Mouse (Mus musculus) liver, adult 2 months (tissue): ENCODE measurements at regions not wholly inside any gene's neighbourhood (a gene's known extent, or its start where the extent isn't known, plus 50 kb on each side); places are given as distances from the start of the nearest gene placed in this dataset.

Experiments used
- DNase-seq: peaks from one replicate; pipeline ENCODE4 v3.0.0-alpha.2; 2011; ENCODE audit warnings: low read depth, low spot score; ENCODE audit errors: extremely low read depth
- H3K27ac ChIP-seq: fragments of 200-500 bp; replicated peaks from 2 replicates; pipeline ENCODE4 v1.5.1; 2012; ENCODE audit warnings: low read depth, mild to moderate bottlenecking, control low read depth, inconsistent platforms, low read length; ENCODE audit not compliant: insufficient read depth
- H3K27me3 ChIP-seq: fragments of 200-500 bp; 2 replicates; pipeline ENCODE4 v1.6.1; 2012; ENCODE audit warnings: mild to moderate bottlenecking, moderate library complexity, low read length, inconsistent platforms; ENCODE audit not compliant: control insufficient read depth, insufficient read depth
- H3K36me3 ChIP-seq: fragments of 200-500 bp; 2 replicates; pipeline ENCODE4 v1.6.1; 2012; ENCODE audit warnings: low read length, inconsistent platforms; ENCODE audit not compliant: control insufficient read depth, insufficient read depth
- H3K4me1 ChIP-seq: fragments of 200-500 bp; 2 replicates; pipeline ENCODE4 v1.6.1; 2011; ENCODE audit warnings: low read length; ENCODE audit not compliant: control insufficient read depth, insufficient read depth
- H3K4me3 ChIP-seq: fragments of 200-500 bp; 2 replicates; pipeline ENCODE4 v1.5.1; 2011; ENCODE audit warnings: low read depth, mild to moderate bottlenecking, control low read depth, low read length, moderate library complexity; ENCODE audit not compliant: insufficient read depth
- H3K79me2 ChIP-seq: fragments of 200-500 bp; 2 replicates; pipeline ENCODE4 v1.6.1; 2012; ENCODE audit warnings: inconsistent platforms, mild to moderate bottlenecking, low read length, moderate library complexity; ENCODE audit not compliant: control insufficient read depth, insufficient read depth
- H3K9ac ChIP-seq: fragments of 200-500 bp; 2 replicates; pipeline ENCODE4 v1.6.1; 2012; ENCODE audit warnings: low read depth, mild to moderate bottlenecking, control low read depth, inconsistent platforms, low read length
- CTCF ChIP-seq: fragments of 200-500 bp; IDR thresholded peaks from 2 replicates; pipeline ENCODE4 v1.5.1; 2011; ENCODE audit warnings: low read depth, low read length, control low read depth
- POLR2A ChIP-seq: fragments of 200-500 bp; IDR thresholded peaks from 2 replicates; pipeline ENCODE4 v1.6.1; 2011; ENCODE audit warnings: low read length, control low read depth; ENCODE audit not compliant: insufficient read depth; ENCODE audit errors: extremely low read depth
- WGBS: fragments of 180-500 bp; shearing (Covaris S2); methylation state at CpG from one replicate; pipeline ENCODE4 v1.1.7; 2018; 5-methylcytosine and 5-hydroxymethylcytosine counted together

DNA sequence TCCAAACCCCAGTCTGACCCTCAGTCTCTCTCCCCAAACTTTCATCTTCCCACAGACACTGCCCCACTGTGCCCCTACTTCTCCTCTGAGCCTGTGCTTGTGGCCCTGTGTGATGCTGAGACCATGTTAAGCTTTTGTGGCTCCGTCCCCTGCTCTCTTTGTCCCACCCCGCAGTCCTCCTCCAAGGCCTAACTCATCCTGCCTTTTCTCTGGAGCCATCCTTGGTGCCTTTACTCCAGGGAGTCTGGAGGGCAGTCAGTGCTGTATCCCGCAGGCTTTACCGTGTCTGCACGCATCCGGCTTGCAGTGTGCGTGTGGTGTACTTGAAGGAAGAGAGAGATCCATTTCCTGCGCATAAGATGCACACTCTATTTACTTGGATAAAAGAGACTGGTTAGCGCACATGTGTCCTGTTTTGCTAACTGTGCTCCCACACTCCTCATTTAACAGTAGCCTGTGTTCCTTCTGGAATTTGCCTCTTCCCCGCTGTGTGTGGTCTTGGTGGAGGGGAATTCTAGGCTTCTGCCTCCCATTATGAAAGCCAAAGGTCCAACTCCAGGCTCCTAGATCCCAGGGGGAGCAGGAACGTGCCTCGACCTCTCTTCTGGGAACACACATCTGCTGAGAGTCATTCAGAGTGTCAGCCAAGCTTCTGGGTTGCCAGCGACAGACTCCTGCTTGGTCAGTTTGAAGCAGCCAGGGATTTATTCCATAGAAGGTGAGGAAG, 230.5 kb upstream of the Zmiz1 start:
- H3K79me2 ChIP-seq, result no peaks in the 10 kb centered on the region
- DNase-seq, result no peak
- H3K27ac ChIP-seq, result no peak overlapping the region
- no peak overlapping the region for H3K4me3 ChIP-seq
- H3K27me3 ChIP-seq, result no peaks in the 10 kb centered on the region
- peaks cover 10% of the 10 kb centered on the region for H3K4me1 ChIP-seq
- no peaks in the 10 kb centered on the region for H3K36me3 ChIP-seq
- TF ChIP-seq CTCF (no peak), POLR2A (no peak)
- 95% methylated on average over 13 of the region's 13 CpGs for WGBS
- no peak overlapping the region for H3K9ac ChIP-seq

DNA sequence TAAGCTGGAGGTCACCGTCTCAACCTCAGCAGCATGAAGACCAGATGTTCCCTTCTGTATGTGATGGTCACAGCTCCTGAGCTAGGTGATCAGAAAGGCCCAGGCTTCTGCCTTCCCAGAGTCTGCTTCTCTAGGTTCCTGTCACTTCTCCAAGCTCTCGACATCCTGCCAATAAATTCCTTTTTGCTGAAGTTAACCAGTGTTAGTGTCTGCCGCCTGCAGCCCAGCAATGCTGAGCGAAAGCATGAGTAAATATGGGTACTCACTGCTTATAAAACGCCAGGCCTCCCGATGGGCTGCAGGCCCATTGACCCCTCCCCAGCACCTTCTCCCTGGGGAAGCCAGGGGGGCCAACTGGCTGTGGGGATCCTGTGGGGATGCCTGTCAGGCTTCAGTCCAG, 229.4 kb upstream of the Zmiz1 start:
- H3K79me2 ChIP-seq, result no peaks in the 10 kb centered on the region
- no peaks in the 10 kb centered on the region for H3K27me3 ChIP-seq
- 82% methylated on average over 6 of the region's 6 CpGs for WGBS
- H3K9ac ChIP-seq, result no peak overlapping the region
- H3K27ac ChIP-seq, result no peak overlapping the region
- DNase-seq, result no peak
- TF ChIP-seq POLR2A (no peak), CTCF (no peak)
- H3K4me3 ChIP-seq, result no peak overlapping the region
- H3K36me3 ChIP-seq, result no peaks in the 10 kb centered on the region
- H3K4me1 ChIP-seq, result peaks cover 10% of the 10 kb centered on the region

DNA sequence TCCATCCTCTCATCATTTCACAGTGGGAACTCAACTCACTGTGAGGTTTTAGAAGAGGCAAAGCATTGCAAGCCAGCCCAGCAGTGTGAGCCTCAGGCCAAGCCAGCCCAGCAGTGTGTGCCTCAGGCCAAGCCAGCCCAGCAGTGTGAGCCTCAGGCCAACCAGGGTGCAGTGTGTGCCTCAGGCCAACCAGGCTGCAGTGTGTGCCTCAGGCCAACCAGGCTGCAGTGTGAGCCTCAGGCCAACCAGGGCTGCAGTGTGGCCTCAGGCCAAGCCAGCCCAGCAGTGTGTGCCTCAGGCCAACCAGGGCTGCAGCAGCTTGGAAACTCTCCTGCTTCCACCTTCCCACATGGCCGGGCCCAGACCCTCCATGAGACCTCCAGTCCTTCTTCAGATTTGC, 227.1 kb upstream of the Zmiz1 start:
- H3K4me3 ChIP-seq, result no peak overlapping the region
- H3K27me3 ChIP-seq, result no peaks in the 10 kb centered on the region
- no peaks in the 10 kb centered on the region for H3K36me3 ChIP-seq
- 80% methylated on average over 1 of the region's 1 CpGs for WGBS
- DNase-seq, result no peak
- H3K27ac ChIP-seq, result no peak overlapping the region
- H3K9ac ChIP-seq, result no peak overlapping the region
- H3K79me2 ChIP-seq, result no peaks in the 10 kb centered on the region
- H3K4me1 ChIP-seq, result peaks cover 8% of the 10 kb centered on the region
- no peak for TF ChIP-seq POLR2A
- TF ChIP-seq CTCF, result no peak

DNA sequence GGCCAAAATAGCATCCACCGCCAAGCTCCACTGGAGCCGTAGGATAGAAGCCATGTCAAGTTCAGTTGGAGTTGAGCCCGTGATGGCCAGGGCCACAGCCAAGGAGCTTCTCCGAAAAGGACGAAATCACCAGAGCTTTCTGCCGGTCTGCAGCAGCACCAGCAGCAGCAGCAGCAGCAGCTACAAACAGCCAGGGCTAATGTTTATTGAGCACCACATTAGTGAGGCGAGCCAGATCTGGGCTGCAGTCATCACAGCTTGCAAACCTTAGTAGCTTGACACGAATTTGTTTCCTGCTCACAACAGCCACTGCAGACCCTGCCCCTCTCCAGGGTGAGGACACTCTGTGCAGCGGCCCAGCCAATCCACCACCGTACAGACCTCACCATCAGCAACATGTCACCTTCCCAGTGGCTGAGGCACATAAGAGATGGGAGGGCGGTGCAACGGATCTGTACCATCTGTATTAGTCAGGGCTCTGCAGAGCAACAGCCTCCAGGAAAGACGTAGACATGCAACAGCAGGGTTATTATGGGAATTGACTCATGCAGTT, 222.5 kb upstream of the Zmiz1 start:
- Histone ChIP-seq H3K4me3 (no peak overlapping the region), H3K79me2 (no peaks in the 10 kb centered on the region), H3K9ac (no peak overlapping the region), H3K36me3 (no peaks in the 10 kb centered on the region), H3K4me1 (peaks cover 6% of the 10 kb centered on the region; the same call in 1 of the 2 replicates), H3K27ac (no peak overlapping the region), H3K27me3 (no peaks in the 10 kb centered on the region)
- DNase-seq, result no peak
- no peak for TF ChIP-seq POLR2A
- no peak for TF ChIP-seq CTCF
- 87% methylated on average over 13 of the region's 13 CpGs for WGBS

DNA sequence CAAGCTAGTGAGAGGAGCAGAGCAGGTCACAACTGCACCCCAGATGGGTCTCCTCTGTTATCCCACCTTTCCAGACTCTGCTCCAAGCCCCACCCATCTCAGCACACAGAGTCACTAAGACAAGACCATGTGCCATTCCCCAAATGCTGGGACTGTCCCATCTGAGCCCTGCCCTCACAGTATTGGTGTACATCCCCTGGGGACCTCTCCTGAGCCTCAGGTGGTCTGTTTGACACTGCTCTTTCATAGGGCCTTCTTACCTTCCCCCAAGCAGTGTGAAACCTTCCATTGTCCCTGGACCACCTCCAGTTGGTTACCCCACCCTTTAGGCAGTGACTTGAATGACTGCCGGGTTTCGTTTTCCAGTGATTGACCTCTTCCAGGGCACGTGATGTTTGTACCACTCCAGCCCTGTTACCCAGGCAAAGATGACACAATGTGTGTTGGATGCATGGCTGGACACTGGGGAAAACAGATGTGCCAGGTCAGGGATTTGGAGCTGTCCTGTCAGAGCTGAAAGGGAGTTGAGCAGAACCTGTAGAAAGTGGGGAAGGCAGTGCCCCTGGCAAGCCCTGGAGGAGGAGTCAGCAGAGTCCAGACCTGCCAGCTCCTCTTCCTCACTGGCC, 219.5 kb upstream of the Zmiz1 start:
- Histone ChIP-seq H3K4me3 (no peak overlapping the region), H3K9ac (no peak overlapping the region), H3K36me3 (no peaks in the 10 kb centered on the region), H3K27me3 (no peaks in the 10 kb centered on the region), H3K4me1 (peaks cover 6% of the 10 kb centered on the region; the same call in 1 of the 2 replicates), H3K27ac (no peak overlapping the region), H3K79me2 (no peaks in the 10 kb centered on the region)
- peak; percentile 58 for DNase-seq
- WGBS, result 26% methylated on average over 3 of the region's 3 CpGs
- TF ChIP-seq CTCF (no peak), POLR2A (no peak)

DNA sequence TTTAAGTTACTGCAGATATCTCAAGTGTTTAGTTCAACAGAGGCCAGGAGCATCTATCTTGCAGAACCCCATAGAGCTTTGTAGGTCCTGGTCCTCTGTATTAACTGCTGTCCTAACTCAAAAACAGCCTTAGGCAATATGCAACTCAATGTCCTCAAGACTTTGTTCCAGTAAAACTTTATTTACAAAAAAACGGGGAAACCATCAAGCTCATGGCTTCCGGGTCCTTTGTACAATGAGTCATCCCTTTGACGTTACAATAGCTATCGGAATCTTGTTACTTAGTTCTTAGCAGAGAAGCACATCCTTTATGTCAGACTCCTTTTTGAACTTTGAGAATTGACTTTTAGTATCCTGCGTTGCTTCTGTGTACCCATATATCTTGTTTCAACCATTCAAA, 216.2 kb upstream of the Zmiz1 start:
- no peak overlapping the region for H3K9ac ChIP-seq
- 81% methylated on average over 5 of the region's 5 CpGs for WGBS
- H3K36me3 ChIP-seq, result no peaks in the 10 kb centered on the region
- no peaks in the 10 kb centered on the region for H3K79me2 ChIP-seq
- H3K27me3 ChIP-seq, result no peaks in the 10 kb centered on the region
- no peak for TF ChIP-seq POLR2A
- no peak for TF ChIP-seq CTCF
- no peak for DNase-seq
- H3K4me1 ChIP-seq, result peaks cover 6% of the 10 kb centered on the region; the same call in 1 of the 2 replicates
- H3K4me3 ChIP-seq, result no peak overlapping the region
- H3K27ac ChIP-seq, result no peak overlapping the region
